Mouse (Mus musculus) myocyte (in vitro differentiated cells): ENCODE measurements around the gene Rnd2.

ENCODE experiments used
- CEBPB ChIP-seq: IDR thresholded peaks from 2 replicates; pipeline ENCODE4 v1.6.1; 2011; ENCODE audit warnings: mild to moderate bottlenecking, moderate library complexity; ENCODE audit not compliant: poor library complexity, insufficient read depth, severe bottlenecking
- MAX ChIP-seq: IDR thresholded peaks from one replicate; pipeline ENCODE4 v1.6.1; 2011; ENCODE audit warnings: low read depth, mild to moderate bottlenecking, control low read depth
- MYOG ChIP-seq, 3 experiments: IDR thresholded peaks; one replicate each; pipeline ENCODE4 v1.6.1; 2011; ENCODE audit warnings: control low read depth in 2 of 3, low read depth in 2 of 3, mild to moderate bottlenecking in 2 of 3; ENCODE audit not compliant: insufficient read length in 2 of 3, control insufficient read depth in 1 of 3, insufficient read depth in 1 of 3
- POLR2A ChIP-seq: IDR thresholded peaks from one replicate; pipeline ENCODE4 v1.6.1; 2011; ENCODE audit warnings: low read depth, mild to moderate bottlenecking, control low read depth, moderate library complexity; ENCODE audit not compliant: insufficient read length
- POLR2AphosphoS2 ChIP-seq: IDR thresholded peaks from one replicate; pipeline ENCODE4 v1.6.1; 2011; ENCODE audit warnings: low read depth, control low read depth; ENCODE audit not compliant: insufficient read length
- TCF12 ChIP-seq: IDR thresholded peaks from one replicate; pipeline ENCODE4 v1.6.1; 2011; ENCODE audit warnings: mild to moderate bottlenecking, control low read depth; ENCODE audit not compliant: poor library complexity, insufficient read depth, severe bottlenecking
- TCF3 ChIP-seq: IDR thresholded peaks from one replicate; pipeline ENCODE4 v1.6.1; 2011; ENCODE audit warnings: low read depth, control low read depth; ENCODE audit not compliant: insufficient read length

DNA sequence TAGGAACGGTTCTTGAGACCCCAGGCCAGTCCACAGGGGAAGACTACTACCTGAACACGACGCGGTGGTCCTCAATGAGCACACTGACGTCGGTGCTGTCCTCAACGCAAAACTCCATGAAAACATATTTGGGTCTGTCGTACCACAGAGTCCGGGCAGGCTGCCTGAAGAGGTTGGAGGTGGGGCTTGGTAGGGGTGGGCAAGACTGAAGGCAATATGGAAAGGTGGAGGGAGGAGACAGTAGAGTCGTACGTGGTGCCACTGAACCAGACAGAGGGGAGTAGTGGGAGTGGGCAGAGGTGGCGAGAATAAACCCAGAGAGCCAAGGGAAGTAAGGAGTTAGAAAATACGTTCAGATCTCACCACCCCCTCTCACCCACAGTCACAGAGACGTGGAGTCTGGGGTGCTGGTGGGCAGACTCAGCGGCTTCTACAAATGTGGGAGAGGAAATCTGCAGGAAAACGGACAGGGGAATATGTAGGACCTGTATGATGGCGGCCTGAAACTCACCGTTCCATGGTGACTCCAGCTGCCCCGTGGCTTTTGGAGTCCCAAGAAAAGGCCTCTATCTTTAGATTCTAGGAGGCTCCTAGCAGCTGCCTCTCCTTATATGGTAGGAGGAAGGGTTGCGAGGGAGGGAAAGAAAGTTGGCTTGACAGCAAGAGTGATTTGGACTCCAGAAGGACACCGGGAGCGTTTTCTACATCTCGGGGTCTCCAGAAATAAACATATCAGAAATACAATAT lies 40.5 kb upstream of the Rnd2 start, which contains the start of gene Gm27029:
- TF ChIP-seq CEBPB (no peak), POLR2A (peak; percentile 56), TCF3 (no peak), POLR2AphosphoS2 (peak; percentile 59), MYOG (IDR thresholded peaks at IDR 0.05; ENCODE audit: control insufficient read depth in 1 of 3, insufficient read depth in 1 of 3, insufficient read length in 2 of 3, low read depth in 2 of 3) (peak in 2 of 3 experiments; percentile 40 to 72), TCF12 (no peak), MAX (no peak)
